Mouse (Mus musculus) adrenal gland, postnatal 0 days (tissue): ENCODE data around the gene Scgb1b27. TPM values are rescaled to one million over a fixed set of nuclear protein-coding genes. Genes with fewer than 3 reads are reported as not detected.

ENCODE experiments used
- polyA plus RNA-seq: library from polyadenylated mRNA; unstranded; fragments of >200 nt; fragmentation: Nextera tagmentation; extraction: Ambion mirVana; gene quantifications from 2 replicates; pipeline ENCODE4 v1.2.1, GENCODE M21; 2015

Gene Scgb1b27
- polyA plus RNA-seq = not detected in 2 replicates

GRCm38 (mm10) chr7:34021183-34021582 is at the start of gene Scgb1b27:
Gene Scgb1b27, plus strand, starts transcription at chr7:34021483.

GRCm38 (mm10) chr7:34013842-34014241 is 7.4 kb upstream of the Scgb1b27 start, which contains the start of gene Scgb2b27:
Gene Scgb2b27, minus strand, starts transcription at chr7:34013942.

Other genes starting within 250 kb of the Scgb1b27 start
- not detected in 2 replicates for gene Scgb2b26, start 76.4 kb upstream of the Scgb1b27 start, polyA plus RNA-seq
- gene Scgb2b27, start 7.5 kb upstream of the Scgb1b27 start, polyA plus RNA-seq = not detected in 2 replicates
- not detected in 2 replicates for gene Scgb1b30, start 73.9 kb downstream of the Scgb1b27 start, polyA plus RNA-seq
- 7.6 and 7.7 TPM in 2 replicates for gene Wtip, start 111.8 kb downstream of the Scgb1b27 start, polyA plus RNA-seq
- 91.6 and 110 TPM in 2 replicates for gene Uba2, start 148.1 kb downstream of the Scgb1b27 start, polyA plus RNA-seq
- 51.6 and 55.0 TPM in 2 replicates for gene Pdcd2l, start 175.2 kb downstream of the Scgb1b27 start, polyA plus RNA-seq
- 167 and 200 TPM in 2 replicates for gene Gpi1, start 208.9 kb downstream of the Scgb1b27 start, polyA plus RNA-seq
- not detected in 2 replicates for gene Gm6096, start 229.6 kb downstream of the Scgb1b27 start, polyA plus RNA-seq